Mouse (Mus musculus): Measurements from ENCODE around the gene Sox30.
"Not testable (repeated sequence)": the region's sequence is repeated elsewhere in the genome, so short reads cannot be mapped to it uniquely, and the experiment has no call there.

The Sox30 gene

DNA sequence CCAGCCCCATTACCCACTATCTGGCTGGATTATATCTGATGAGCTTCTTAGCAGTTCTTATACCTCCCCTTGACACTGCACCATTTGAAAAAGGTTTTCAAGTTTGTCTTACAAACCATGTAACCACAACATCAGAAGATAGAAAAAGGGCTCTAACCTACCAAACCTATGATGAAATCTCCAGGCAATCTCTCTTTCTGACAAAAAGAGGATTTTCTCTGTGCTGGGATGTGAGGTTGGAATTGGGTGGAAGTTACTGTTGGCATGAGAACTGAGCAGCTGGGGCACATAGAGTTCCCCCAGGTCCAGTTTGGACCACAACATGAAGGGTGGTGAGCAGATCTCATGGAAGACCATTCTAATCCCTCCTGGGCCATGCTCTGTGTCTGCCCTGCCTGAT, 41.7 kb downstream of the Sox30 start:
- DNase-seq, result no peak

GRCm38 (mm10) chr11:46022983-46023382, 42.9 kb downstream of the Sox30 start:
- DNase-seq, result no peak

DNA sequence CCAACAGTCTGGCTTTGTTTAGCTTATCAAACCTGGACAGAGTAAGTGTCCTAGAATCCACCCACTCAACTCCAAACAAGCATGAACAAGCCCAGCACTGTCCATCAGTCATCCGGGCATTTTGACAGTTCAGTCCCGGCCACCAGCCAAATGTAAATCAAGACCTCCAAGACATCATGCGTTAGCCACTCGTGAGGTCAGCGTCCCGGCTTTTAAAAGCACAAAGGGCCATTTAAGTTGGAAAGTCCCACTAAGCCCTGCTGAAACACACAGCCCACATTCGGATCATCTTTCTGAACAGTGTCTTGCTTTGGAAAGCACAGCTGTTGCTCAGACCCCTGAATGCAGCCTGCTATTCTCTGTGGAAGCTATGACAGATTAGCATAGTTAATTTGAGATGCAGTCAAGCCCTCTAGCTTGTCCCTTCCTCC, 45.9 kb downstream of the Sox30 start:
- no peak for DNase-seq

- DNase-seq, result no peak
Observed at GRCm38 (mm10) chr11:46027952-46028814, 48.1 kb downstream of the Sox30 start.

- no peak for DNase-seq
Observed at GRCm38 (mm10) chr11:46029485-46029884, 49.4 kb downstream of the Sox30 start.

DNA sequence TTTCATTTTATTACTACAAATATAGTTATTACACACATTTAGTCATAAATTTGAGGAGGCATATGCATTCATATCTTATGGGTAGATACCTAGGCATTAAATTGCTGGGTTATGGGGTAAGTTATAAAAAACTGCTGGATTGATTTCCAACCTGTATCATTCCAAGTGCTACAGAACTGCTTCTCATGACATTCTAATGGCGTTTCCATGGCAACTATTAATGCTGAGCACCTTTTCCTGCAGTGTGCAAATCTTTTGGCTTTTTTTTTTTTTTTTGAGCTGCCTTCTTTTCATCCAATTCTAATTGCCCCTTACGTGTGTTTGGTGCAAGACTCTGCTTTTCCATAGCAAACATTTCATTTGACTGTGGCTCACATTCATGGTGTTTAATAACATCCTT, 49.9 kb downstream of the Sox30 start:
- DNase-seq, result no peak

DNA sequence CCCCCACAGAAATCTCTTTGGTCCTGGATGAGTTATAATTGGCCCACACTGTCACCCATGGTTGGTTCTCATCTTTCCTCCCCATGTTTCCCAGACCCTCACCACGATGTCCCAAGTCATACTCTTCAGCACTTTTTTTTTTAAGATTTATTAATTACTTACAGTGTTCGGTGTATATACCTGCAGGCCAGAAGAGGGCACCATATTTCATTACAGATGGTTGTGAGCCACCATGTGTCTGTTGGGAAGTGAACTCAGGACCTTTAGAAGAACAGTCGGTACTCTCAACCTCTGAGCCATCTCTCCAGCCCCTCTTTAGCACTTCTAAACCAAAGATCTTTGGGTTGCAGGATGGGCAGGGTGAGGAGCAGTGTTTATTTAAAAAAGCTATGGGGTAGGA, 51.4 kb downstream of the Sox30 start:
- no peak for DNase-seq

DNA sequence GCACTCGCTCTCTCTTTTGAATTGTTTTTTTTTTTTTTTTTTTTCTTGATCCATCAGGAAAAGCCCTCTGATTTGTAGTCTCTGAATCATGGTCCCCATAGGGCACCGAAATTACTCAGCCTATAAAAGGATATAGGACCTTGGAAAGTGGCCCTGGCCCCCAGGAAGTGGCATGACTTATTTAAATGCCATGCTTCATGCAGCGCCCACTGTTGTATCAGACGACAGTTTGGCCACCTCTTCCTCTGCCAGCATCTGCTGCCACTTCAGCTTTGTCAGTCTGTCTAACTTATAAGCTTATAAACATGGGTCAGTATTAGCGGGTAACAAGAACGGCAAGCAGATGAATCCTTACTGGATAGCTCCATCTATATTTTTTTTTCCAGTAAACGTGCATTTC, 52.8 kb downstream of the Sox30 start:
- DNase-seq, result no peak

- no peak for DNase-seq
Observed at GRCm38 (mm10) chr11:46036374-46036773, 56.3 kb downstream of the Sox30 start.

GRCm38 (mm10) chr11:46038901-46039300, 58.8 kb downstream of the Sox30 start:
- DNase-seq, result no peak

GRCm38 (mm10) chr11:46039335-46039734, 59.2 kb downstream of the Sox30 start:
- no peak for DNase-seq

GRCm38 (mm10) chr11:46040841-46041556, 60.9 kb downstream of the Sox30 start:
- no peak for DNase-seq

- DNase-seq, result no peak
Observed at GRCm38 (mm10) chr11:46041607-46042267, 61.6 kb downstream of the Sox30 start.

DNA sequence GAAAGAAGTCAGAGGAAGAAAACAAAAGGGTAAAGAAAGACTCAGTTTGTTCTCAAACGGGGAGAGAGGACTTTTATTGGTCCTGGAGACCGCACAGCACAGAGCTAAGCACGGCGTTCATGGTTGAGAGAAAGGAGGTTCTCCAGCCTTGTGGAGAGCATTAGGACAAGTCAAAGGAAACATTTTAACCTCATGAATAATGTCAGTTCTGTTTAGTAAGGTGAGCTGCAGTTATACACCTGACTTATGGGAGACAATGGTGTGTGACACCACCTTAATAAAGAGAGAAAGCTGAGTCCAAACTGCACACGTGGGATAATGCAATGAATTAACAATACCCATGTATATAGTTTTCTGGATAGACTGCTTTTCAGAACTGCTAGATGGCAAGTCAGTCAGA, 64.7 kb downstream of the Sox30 start:
- DNase-seq, result no peak

DNA sequence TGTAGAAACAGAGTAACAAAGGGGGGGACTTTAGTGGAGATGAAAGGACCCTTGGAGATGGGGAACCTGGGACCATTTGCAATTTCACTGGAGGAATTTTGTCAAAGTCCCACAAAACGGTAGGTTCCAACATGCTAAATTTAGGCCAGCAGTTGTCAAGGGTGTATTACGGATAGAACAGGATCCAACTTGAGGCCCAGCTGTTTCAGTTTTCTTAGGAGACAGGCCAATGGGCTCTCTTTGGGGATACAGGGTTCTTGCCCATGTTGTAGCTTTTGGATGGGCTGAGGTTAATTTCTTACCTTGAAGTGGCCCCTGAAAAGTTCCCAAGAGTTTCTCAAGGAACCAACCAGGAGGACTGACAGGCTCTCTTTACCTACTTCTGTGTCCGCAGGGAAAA, 67.2 kb downstream of the Sox30 start:
- DNase-seq, result no peak

- peak; percentile 50 for DNase-seq
Observed at GRCm38 (mm10) chr11:46052105-46052659, 72.1 kb downstream of the Sox30 start, which contains the start of gene Gm12166. Gene Gm12166 (minus strand): TSS chr11:46052321.

- not testable (repeated sequence) for DNase-seq
Observed at GRCm38 (mm10) chr11:46053457-46053856, 73.3 kb downstream of the Sox30 start.

- DNase-seq, result no peak
Observed at GRCm38 (mm10) chr11:46054311-46054710, 74.2 kb downstream of the Sox30 start.

DNA sequence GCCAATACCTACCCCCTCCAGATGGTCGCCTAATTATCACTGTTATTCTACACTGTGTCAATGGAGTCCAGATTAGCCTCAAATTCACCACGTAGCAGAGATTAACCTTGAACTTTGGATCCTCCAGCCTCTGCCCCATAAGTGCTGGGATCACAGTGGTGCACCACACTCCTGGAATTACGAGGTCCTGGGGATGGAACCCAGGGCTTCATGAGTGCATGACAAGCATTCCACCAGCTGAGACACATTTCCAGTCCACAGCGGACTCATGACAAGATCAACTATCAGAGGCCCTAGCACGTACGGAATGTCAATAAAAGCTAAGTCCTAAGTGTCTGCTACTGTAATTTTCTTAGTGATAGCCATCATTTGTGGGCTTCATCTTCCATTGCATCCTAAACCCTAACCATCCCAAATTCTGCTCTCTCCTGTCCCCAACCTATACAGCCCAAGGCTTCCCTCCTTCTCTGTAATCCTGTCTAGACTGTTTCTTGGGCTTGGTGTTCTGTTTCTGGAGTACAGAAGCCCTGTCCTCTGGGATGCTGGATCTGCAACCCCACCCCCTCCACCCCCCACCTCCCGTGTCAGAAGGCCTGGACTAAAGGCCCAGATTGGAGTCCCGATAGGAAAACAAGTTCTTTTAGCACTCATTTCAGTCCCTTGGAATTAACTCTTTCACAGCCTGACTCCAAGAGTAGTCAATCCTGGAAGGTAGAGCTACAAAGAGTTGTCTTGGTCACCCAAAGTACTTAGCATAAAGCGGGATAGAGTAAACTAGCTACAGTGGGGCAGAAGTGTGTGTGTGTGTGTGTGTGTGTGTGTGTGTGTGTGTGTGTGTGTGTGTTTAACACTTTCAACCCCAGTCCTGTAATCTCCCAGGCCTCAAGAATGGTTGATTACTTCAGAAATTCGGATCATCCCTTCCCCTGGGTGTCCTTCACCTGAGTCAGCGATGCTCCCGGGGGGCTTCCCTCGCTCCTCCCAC, 75.1 kb downstream of the Sox30 start:
- no peak for DNase-seq

DNA sequence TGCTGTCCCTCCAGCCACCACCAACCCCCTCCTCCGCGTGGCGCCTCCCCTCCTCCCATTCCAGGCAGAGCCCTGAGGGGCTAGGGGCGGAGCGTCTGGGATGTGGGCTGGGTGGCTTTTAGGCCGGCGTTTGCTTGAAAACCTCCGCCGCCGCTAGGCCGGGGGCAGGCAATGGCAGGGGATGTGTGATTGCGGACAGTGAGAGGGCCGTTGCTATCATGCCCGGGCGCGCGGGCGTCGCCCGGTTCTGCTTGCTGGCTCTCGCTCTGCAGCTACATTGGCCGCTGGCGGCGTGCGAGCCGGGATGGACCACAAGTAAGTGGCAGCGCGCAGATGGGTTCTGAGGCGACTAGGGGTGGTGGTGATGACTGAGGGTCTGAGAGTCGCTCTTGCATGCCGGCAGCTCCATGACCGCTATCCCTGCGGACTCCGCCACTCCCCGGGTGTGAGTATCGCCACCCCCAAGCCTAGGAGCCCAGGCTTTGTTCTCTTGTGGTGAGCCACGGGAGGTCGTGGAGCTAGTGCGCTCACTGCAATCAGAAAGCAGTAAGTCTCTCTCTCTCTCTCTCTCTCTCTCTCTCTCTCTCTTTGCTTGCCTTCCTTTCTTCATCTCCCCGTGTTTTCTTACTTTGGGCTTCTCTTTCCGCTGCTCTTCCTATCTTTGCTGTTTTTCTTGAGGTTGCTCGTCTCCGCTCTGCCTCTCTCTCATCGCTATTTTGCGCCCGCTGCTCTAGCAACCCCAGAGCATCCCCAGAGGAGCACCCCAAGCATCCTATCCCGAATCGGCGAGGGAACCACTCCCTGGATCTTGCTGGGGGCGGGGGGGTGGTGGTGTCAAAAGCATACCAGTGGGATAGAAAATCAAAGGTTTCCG, 76.0 kb downstream of the Sox30 start, which contains the start of gene Adam19:
Gene Adam19, plus strand, starts transcription at position 97 of the 874 bp plus-strand sequence.
- DNase-seq, result peak; percentile 55

Measured in cerebellum, adult 11 months (tissue).